Mouse (Mus musculus) G1E (cell line): ENCODE data around the gene Tmigd1.

Source experiments
- CTCF ChIP-seq: IDR thresholded peaks from 2 replicates; pipeline ENCODE4 v1.5.1; 2012; ENCODE audit warnings: low read depth, low read length, inconsistent platforms, mixed read lengths
- GATA1 ChIP-seq: IDR thresholded peaks from 2 replicates; pipeline ENCODE4 v1.6.1; 2012; ENCODE audit warnings: borderline replicate concordance, low read length, inconsistent platforms, mixed read lengths

GRCm38 (mm10) chr11:76856601-76857000 is 45.4 kb upstream of the Tmigd1 start:
- no peak for TF ChIP-seq CTCF
- no peak for TF ChIP-seq GATA1
